Mouse (Mus musculus) E14TG2a.4 (cell line): ENCODE results near the gene Lat2.

Experiments
- CTCF ChIP-seq: conservative IDR thresholded peaks from 2 replicates; pipeline ENCODE4 v1.5.1; 2014; ENCODE audit warnings: low read length
- NANOG ChIP-seq: IDR thresholded peaks from 2 replicates; pipeline ENCODE4 v1.6.1; 2014; ENCODE audit warnings: borderline replicate concordance, low read length, mixed read lengths
- POU5F1 ChIP-seq: IDR thresholded peaks from 2 replicates; pipeline ENCODE4 v1.6.1; 2014; ENCODE audit warnings: low read length, borderline replicate concordance

- TF ChIP-seq CTCF (no peak), NANOG (no peak), POU5F1 (no peak)
Observed at GRCm38 (mm10) chr5:134568030-134568429, 46.8 kb downstream of the Lat2 start.
